24 mouse cellular contexts compared by ENCODE assay signal in the genomic region with DNA sequence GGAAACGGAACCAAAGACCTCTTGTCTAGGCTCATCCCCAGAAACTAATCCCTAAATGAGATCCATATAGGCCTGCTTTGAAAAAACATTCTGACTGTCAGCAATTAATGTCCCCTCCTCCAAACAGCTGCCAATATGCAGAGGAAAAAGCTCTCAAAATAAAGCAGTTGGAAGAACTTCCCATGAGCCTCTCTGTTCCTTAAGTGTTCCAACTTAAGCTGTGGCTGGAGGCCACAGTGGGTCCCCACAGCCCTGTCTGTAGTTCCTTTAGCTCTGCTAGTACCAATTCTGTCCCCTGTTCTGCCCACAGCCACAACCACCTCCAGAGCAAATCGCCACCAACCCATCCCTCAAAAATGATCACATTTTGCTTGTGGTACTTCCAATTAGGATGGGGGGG. TPM values are rescaled to one million over a fixed set of nuclear protein-coding genes. Genes with fewer than 3 reads are reported as not detected.
DNase-seq lines count a peak whose midpoint lies in the region; ATAC-seq and TF ChIP-seq lines count a peak whose summit lies in the region.
"Had no signal": no experiment of that assay in that cellular context is flagged by ENCODE, and none has a peak within 500 bp of the region (broad histone marks: within the 10 kb centered on the region; RNA-seq: fewer than 3 reads in every experiment).

No protein-coding gene starts in this region.

- H3K4me1 ChIP-seq in embryonic facial prominence, embryonic 15.5 days: peaks cover 84% of the 10 kb centered on the region
- peaks cover 63% of the 10 kb centered on the region for H3K4me1 ChIP-seq in limb, embryonic 15.5 days
- H3K4me1 ChIP-seq: megakaryocyte, embryonic 14.5 days had no signal

- ATAC-seq in embryonic facial prominence, embryonic 15.5 days (ENCODE audit: insufficient number of reproducible peaks, low FRiP score, low TSS enrichment, low read depth): peak; percentile 72
- ATAC-seq in limb, embryonic 15.5 days (ENCODE audit: insufficient number of reproducible peaks, low FRiP score, low TSS enrichment, low read depth): no peak
- ATAC-seq: inflammation-experienced regulatory T-cells, adult 6 months; Patski had no signal

- H3K36me3 ChIP-seq in embryonic facial prominence, embryonic 15.5 days: no peaks in the 10 kb centered on the region
- no peaks in the 10 kb centered on the region for H3K36me3 ChIP-seq in limb, embryonic 15.5 days
- H3K36me3 ChIP-seq: heart, embryonic 13.5 days; hindbrain, embryonic 13.5 days; neural tube, embryonic 15.5 days had no signal

- no peak for TF ChIP-seq CTCF in layer of hippocampus, adult 2 months (conservative IDR thresholded peaks at IDR 0.05)
- no peak for TF ChIP-seq CTCF in brain, embryonic 14.5 days (IDR thresholded peaks at IDR 0.05; ENCODE audit: borderline replicate concordance, extremely low read depth, insufficient read depth, insufficient read length)

- TF ChIP-seq POLR2A in brain, embryonic 14.5 days (IDR thresholded peaks at IDR 0.05; ENCODE audit: borderline replicate concordance, extremely low read depth, insufficient read depth, insufficient read length, poor library complexity, severe bottlenecking): no peak

- H3K4me3 ChIP-seq in layer of hippocampus, adult 2 months: no peak overlapping the region
- H3K4me3 ChIP-seq in embryonic facial prominence, embryonic 15.5 days (replicated peaks): no peak overlapping the region
- no peak overlapping the region for H3K4me3 ChIP-seq in limb, embryonic 15.5 days
- H3K4me3 ChIP-seq: forebrain, embryonic 12.5 days; heart, embryonic 13.5 days; hindbrain, embryonic 13.5 days; kidney, embryonic 15.5 days; megakaryocyte, embryonic 14.5 days; neural tube, embryonic 15.5 days had no signal

- H3K27me3 ChIP-seq in embryonic facial prominence, embryonic 15.5 days: no peaks in the 10 kb centered on the region
- H3K27me3 ChIP-seq in limb, embryonic 15.5 days: no peaks in the 10 kb centered on the region
- H3K27me3 ChIP-seq: forebrain, embryonic 12.5 days; heart, embryonic 13.5 days; hindbrain, embryonic 13.5 days; kidney, embryonic 15.5 days; neural tube, embryonic 15.5 days; Patski had no signal

- 28% methylated on average over 2 of the region's 2 CpGs for WGBS in embryonic facial prominence, embryonic 15.5 days
- WGBS in limb, embryonic 15.5 days: 60% methylated on average over 2 of the region's 2 CpGs

- peak overlapping the region; percentile 32; the same call in 1 of the 2 replicates for H3K27ac ChIP-seq in layer of hippocampus, adult 2 months
- H3K27ac ChIP-seq in embryonic facial prominence, embryonic 15.5 days (replicated peaks): peak overlapping the region; percentile 89
- peak overlapping the region; percentile 74 for H3K27ac ChIP-seq in limb, embryonic 15.5 days
- H3K27ac ChIP-seq: forebrain, embryonic 12.5 days; heart, embryonic 13.5 days; hindbrain, embryonic 13.5 days; kidney, embryonic 15.5 days; neural tube, embryonic 15.5 days had no signal

- H3K9ac ChIP-seq in embryonic facial prominence, embryonic 15.5 days: no peak overlapping the region
- no peak overlapping the region for H3K9ac ChIP-seq in limb, embryonic 15.5 days
- H3K9ac ChIP-seq: forebrain, embryonic 12.5 days; heart, embryonic 13.5 days; hindbrain, embryonic 13.5 days; kidney, embryonic 15.5 days; neural tube, embryonic 15.5 days had no signal

- H3K4me2 ChIP-seq in embryonic facial prominence, embryonic 15.5 days (replicated peaks): peak overlapping the region; percentile 15; the same call in 1 of the 2 replicates
- no peak overlapping the region for H3K4me2 ChIP-seq in limb, embryonic 15.5 days
- H3K4me2 ChIP-seq: forebrain, embryonic 12.5 days; heart, embryonic 13.5 days; hindbrain, embryonic 13.5 days; kidney, embryonic 15.5 days; liver, embryonic 11.5 days; neural tube, embryonic 15.5 days had no signal

- no peaks in the 10 kb centered on the region for H3K9me3 ChIP-seq in embryonic facial prominence, embryonic 15.5 days (replicated peaks)
- no peaks in the 10 kb centered on the region for H3K9me3 ChIP-seq in limb, embryonic 15.5 days
- H3K9me3 ChIP-seq: forebrain, embryonic 12.5 days; heart, embryonic 13.5 days; hindbrain, embryonic 13.5 days; kidney, embryonic 15.5 days; megakaryocyte, embryonic 14.5 days; neural tube, embryonic 15.5 days had no signal

- no peak for DNase-seq in layer of hippocampus, adult 2 months (ENCODE audit: low spot score in 2 of 2)
- DNase-seq in layer of hippocampus, adult 11-12 months (ENCODE audit: low spot score): no peak
- DNase-seq in brain, embryonic 14.5 days (ENCODE audit: low read depth): peak; percentile 37
- DNase-seq in kidney, adult 9 months: no peak
- DNase-seq in liver: no peak
- DNase-seq: adrenal gland, postnatal 10 days; cerebellum, adult 9-11 months; heart, adult 18-20 months; kidney, postnatal 4 days; lung, adult 18-20 months; midbrain, embryonic 14.5 days; right cerebral cortex, postnatal 14 days; spleen, adult 18-20 months had no signal

RNA-seq across cellular contexts. Expression of gene Rbfox2, which starts 10.2 kb away (rescaled TPM):
- 100 to 1,000 TPM; 243 TPM for total RNA-seq in layer of hippocampus, adult 2 months (2021)
- polyA plus RNA-seq in brain, embryonic 14.5 days (2012; rRNA removed): 315 and 367 TPM in 2 replicates
- polyA plus RNA-seq in embryonic facial prominence, embryonic 15.5 days (2015; fragmentation: Nextera tagmentation; extraction: Ambion mirVana): 69.4 and 73.2 TPM in 2 replicates
- polyA plus RNA-seq in limb, embryonic 15.5 days (2015; fragmentation: Nextera tagmentation; extraction: Ambion mirVana): 73.2 and 76.6 TPM in 2 replicates
- polyA plus RNA-seq: inflammation-experienced regulatory T-cells, adult 6 months had no signal

Comparison
In these comparisons a context has a peak if more than half of its experiments do, and no peak if none do; other contexts are left out.
1. H3K27ac ChIP-seq: peak in every context shown above with its lines; median percentile 89 in embryonic facial prominence, embryonic 15.5 days; 74 in limb, embryonic 15.5 days; 32 in layer of hippocampus, adult 2 months.